Mouse (Mus musculus): ENCODE results near the gene Nrip1.

The Nrip1 gene

GRCm38 (mm10) chr16:76283796-76284195 is 89.8 kb downstream of the Nrip1 start:
- DNase-seq (ENCODE audit: low read depth, low spot score), result no peak

DNA sequence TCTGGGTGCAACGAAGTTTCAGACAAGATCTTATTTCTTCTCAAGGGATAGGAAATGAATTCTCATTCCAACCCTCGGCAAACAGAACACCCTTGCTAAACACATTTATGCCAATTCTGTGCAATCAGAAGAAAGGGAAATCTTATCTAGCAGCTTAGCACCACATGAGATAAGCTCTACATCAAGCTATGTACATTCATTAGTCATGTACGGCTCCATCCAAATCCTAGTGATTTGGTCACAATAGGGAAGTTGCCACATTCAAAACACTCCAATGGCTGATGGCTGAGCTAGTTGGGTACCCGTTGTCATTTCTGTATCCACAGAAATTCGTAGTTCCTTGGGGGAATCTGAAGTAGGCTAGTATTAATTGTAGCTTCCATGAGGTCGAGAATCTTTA is 91.8 kb downstream of the Nrip1 start:
- DNase-seq (ENCODE audit: low read depth, low spot score), result no peak

DNA sequence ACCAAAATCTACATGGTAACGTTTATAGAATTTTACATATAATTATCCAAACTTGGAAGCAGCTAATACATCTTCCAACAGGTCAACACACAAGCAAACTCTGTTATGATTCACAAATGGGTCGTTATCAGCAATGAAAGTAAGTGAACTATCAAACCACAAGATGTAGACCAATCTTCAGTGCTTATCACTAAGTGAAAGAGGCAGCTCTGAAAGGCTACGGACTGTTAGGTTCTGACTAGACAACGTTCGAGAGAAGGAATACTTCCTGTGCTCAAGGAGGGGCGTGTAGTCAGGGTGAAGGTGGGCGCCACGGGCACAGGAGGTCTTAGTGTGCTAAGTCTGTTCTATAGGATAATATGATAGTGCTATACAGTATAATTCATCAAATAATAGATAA is 93.3 kb downstream of the Nrip1 start:
- no peak for DNase-seq (ENCODE audit: low read depth, low spot score)

GRCm38 (mm10) chr16:76276271-76276670 is 97.4 kb downstream of the Nrip1 start:
- DNase-seq (ENCODE audit: low read depth, low spot score), result no peak

DNA sequence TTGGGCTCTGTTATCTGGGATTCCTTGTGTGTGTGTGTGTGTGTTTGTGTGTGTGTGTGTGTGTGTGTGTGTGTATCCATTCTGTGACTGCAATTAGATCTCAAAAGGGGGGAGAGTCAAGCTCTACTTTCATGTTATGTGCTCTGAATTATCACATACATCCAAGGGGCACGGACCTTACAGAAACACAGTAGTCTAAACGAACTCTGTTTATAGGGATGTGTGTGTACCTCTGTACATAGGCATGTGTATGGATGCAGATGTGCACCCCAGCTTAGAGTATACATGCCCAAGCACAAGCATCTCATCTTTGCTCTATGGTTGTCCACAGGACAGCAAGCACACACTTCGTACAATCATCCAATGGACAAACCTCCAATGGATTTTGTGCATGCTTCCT is 98.0 kb downstream of the Nrip1 start:
- no peak for DNase-seq (ENCODE audit: low read depth, low spot score)

GRCm38 (mm10) chr16:76275166-76275565 is 98.5 kb downstream of the Nrip1 start:
- DNase-seq (ENCODE audit: low read depth, low spot score), result no peak

DNA sequence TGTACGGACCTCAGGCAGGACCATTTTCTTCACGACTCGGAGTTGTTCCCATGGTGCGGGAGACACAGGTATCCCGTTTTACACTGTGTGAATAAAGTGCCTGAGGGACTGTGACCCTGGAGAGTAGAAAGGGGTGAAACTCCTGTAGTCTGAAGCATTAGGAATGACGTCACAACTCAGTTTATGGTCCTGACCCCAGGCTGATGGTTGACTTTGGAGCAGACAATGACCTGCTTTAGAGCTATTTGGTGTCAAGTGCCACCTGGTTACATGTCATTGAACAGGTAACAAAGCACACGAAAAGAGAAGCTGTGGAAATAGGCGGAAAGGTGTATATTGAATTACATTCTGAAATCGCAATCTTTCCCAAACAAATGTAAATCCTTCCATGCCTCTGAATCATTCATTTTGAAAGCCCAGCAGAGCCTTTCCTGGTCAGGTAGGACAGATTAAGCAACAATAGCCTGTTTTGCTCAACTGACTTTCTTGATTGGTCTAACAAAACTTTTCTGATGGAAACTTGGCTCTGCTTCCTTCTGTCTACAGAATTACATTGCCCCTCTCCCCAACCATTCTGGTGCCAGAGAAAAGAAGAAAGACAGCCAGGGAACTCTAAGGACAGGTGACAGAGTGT is 106.9 kb downstream of the Nrip1 start:
- no peak for DNase-seq (ENCODE audit: low read depth, low spot score)

DNA sequence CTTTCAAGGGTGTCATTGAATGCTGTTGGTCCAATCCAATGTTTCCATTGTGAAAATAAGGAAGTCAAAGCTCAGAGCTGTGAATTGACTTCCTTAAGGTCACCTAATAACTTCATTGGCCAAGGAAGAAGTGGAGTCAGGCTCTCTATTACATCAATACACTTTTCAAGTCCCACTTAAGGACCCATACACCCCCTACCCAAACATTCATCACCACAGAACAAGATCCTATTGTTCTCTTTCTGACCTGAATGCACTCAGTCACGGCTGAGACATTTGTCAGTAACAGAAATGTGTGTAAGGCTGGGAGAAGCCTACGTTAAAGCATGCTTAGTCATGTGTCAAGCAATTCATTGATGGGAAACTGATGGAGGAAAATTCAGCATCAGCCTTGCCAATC is 107.8 kb downstream of the Nrip1 start:
- no peak for DNase-seq (ENCODE audit: low read depth, low spot score)

GRCm38 (mm10) chr16:76265301-76265700 is 108.3 kb downstream of the Nrip1 start:
- DNase-seq (ENCODE audit: low read depth, low spot score), result no peak

DNA sequence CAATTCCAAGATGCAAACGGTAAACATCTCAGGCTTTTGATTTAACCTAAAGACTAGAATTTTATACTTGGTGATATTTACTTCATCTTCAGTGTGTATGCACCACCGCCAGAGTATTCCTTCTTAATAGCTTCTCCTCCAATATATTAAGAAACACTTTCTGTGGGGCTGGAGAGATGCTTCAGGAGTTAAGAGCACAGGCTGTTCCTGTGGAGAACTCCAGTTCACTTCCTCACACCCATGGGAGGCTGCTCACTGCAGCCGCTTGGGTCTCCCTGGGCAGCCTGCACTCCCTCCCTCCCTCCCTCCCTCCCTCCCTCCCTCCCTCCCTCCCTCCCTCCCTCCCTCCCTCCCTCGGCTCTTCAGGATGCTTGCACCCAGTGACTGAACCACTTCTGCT is 110.2 kb downstream of the Nrip1 start:
- no peak for DNase-seq (ENCODE audit: low read depth, low spot score)

GRCm38 (mm10) chr16:76260296-76260695 is 113.3 kb downstream of the Nrip1 start:
- DNase-seq (ENCODE audit: low read depth, low spot score), result no peak

DNA sequence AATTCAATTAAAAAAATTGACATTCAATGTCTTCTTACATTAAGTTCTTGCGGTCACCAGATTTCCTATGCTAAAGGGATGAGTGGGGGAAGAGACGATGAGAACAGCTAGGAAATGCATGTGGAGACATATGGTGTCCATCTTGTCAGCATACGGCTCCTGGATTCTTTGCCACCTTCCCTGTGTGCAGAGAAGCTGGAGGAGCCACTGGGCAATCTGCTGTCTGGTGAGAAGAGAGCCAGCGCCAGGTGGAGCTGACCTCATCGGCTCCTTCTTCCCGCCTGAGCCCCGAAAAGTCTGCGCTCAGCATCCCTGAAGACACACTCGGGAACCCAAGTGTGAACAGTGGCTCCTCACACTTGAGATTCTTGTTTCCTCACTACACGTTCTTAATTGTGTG is 121.8 kb downstream of the Nrip1 start:
- DNase-seq (ENCODE audit: low read depth, low spot score), result no peak

GRCm38 (mm10) chr16:76249345-76250091 is 124.1 kb downstream of the Nrip1 start:
- DNase-seq (ENCODE audit: low read depth, low spot score), result no peak

GRCm38 (mm10) chr16:76242850-76243249 is 130.8 kb downstream of the Nrip1 start:
- DNase-seq (ENCODE audit: low read depth, low spot score), result peak; percentile 59

DNA sequence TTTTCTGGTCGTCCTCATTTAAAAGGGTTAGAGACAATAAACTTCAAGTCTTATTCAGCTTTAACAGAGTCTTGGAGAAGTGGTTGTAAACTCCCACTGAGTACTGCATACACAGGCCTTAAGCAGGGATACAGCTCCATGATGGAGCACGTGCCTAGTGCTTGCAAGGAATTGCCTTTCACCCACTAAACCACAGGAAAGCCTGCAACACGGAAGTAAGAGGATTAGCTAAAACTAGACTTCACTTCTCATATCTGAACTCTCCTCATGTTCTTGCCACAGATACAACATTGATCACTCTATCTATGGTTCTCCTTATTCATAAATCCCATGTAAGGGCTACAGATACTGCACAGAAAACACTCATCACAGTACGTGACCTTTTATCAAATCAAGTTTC is 132.4 kb downstream of the Nrip1 start:
- no peak for DNase-seq (ENCODE audit: low read depth, low spot score)

DNA sequence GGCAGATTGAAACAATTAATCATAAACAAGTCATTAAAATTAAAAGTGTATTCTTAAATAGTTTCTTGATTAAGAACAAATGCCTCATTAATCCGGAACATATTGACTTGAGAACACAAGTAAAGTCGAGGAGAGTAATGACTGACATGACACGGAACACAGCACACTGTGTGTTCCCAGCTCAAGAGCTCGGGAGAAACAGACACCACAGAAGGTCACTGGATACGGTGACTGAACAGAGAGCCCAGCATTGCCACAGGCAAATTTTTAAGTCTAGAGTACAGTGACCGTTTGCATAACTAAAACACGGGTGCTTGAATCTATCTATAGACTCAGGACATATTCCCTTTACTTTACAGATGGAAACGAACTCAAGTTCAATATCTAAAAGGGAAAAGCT is 134.3 kb downstream of the Nrip1 start:
- DNase-seq (ENCODE audit: low read depth, low spot score), result no peak

- DNase-seq (ENCODE audit: low read depth, low spot score), result no peak
These were observed 134.8 kb downstream of the Nrip1 start for GRCm38 (mm10) chr16:76238784-76239183.
